Comparison of ENCODE assay signal across 8 mouse cellular contexts in the genomic region with DNA sequence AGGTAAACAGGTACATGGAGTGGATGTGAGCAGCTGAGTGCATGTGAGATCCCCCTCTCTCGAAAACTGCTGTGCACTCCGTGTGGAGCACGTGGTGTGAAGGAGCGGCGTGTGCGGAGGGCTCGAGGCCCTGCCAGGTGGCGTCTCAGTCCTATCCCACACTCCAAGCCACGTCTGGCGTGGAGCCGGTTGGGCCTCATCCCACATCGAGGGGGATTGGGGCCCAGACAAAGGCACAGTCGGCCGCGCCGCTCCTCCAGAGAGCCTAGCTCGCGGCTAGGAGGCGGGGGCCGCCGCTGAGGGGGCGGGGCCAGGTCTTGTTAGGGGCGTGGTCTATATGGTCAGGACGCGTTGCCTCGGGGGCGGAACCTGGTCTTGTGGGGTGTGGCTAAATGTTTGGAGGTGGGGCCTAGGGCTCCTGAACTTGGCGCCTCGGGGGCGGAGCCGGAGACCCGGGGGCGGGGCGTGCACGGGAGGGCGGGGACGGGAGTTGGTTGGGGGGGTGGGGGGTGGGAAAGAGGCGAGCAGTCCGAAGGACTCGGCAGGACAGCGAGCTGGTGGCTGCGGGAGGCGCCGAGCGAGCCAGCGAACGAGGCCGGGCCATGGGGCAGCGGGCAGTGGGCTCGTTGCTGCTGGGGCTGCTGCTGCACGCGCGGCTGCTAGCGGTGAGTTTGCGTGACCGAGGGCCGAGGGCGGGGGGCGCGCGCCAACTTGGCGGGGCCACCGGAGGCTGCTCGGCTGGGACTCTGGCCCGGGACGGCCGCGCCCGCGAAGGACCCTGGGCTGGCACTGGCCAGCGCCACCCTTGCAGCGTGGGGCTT. TPM values are rescaled to one million over a fixed set of nuclear protein-coding genes. Genes with fewer than 3 reads are reported as not detected.
DNase-seq lines count a peak whose midpoint lies in the region; ATAC-seq lines count a peak whose summit lies in the region.

A gene (plus strand): TSS at position 510 of the 821 bp plus-strand sequence.

- under 1% methylated on average over 59 of the region's 72 CpGs for WGBS in hindbrain, embryonic 13.5 days

- DNase-seq in T-cell, adult 2 months (ENCODE audit: low spot score): peak; percentile 85
- peak; percentile 64 to 72 for DNase-seq in cerebellum, postnatal 36 days
- peak; percentile 62 to 80 for DNase-seq in frontal cortex, postnatal 25 days (ENCODE audit: low spot score in 2 of 2)
- peak; percentile 84 to 90 for DNase-seq in layer of hippocampus, postnatal 14 days (ENCODE audit: low spot score in 2 of 2)
- peak; percentile 98 for DNase-seq in lung, postnatal 10 days
- DNase-seq in ovary, postnatal 36 days (ENCODE audit: low spot score): peak; percentile 99
- DNase-seq in thymus, postnatal 14 days: peak; percentile 95

- H3K9ac ChIP-seq in hindbrain, embryonic 13.5 days: peak within 1 kb of the TSS; percentile 77

- ATAC-seq in hindbrain, embryonic 13.5 days (ENCODE audit: low FRiP score): peak; percentile 82

- H3K4me1 ChIP-seq in hindbrain, embryonic 13.5 days (replicated peaks): peaks cover 37% of the 10 kb centered on the region

- no peaks in the 10 kb centered on the region for H3K36me3 ChIP-seq in hindbrain, embryonic 13.5 days

- H3K4me2 ChIP-seq in hindbrain, embryonic 13.5 days: peak within 1 kb of the TSS; percentile 96

- H3K9me3 ChIP-seq in hindbrain, embryonic 13.5 days: no peaks in the 10 kb centered on the region

- peaks cover 12% of the 10 kb centered on the region for H3K27me3 ChIP-seq in hindbrain, embryonic 13.5 days

- 0 out of 2 replicates have a peak within 1 kb of the TSS, but pooled peaks have one; percentile 18 for H3K27ac ChIP-seq in hindbrain, embryonic 13.5 days

- H3K4me3 ChIP-seq in hindbrain, embryonic 13.5 days: peak within 1 kb of the TSS; percentile 53

RNA-seq across cellular contexts. Expression of the gene that starts here (rescaled TPM):
- 6.1 and 6.8 TPM in 2 replicates for polyA plus RNA-seq in hindbrain, embryonic 13.5 days (2015; fragmentation: Nextera tagmentation; extraction: Ambion mirVana)
- 10 to 100 TPM; 11.5 to 17.9 TPM for total RNA-seq in layer of hippocampus, postnatal 14 days (2021)

Comparison
In these comparisons a context has a peak if more than half of its experiments do, and no peak if none do; other contexts are left out.
1. Peak in every context shown above with its lines: DNase-seq, ATAC-seq, H3K4me3 ChIP-seq and H3K27ac ChIP-seq.